In the genomic region with DNA sequence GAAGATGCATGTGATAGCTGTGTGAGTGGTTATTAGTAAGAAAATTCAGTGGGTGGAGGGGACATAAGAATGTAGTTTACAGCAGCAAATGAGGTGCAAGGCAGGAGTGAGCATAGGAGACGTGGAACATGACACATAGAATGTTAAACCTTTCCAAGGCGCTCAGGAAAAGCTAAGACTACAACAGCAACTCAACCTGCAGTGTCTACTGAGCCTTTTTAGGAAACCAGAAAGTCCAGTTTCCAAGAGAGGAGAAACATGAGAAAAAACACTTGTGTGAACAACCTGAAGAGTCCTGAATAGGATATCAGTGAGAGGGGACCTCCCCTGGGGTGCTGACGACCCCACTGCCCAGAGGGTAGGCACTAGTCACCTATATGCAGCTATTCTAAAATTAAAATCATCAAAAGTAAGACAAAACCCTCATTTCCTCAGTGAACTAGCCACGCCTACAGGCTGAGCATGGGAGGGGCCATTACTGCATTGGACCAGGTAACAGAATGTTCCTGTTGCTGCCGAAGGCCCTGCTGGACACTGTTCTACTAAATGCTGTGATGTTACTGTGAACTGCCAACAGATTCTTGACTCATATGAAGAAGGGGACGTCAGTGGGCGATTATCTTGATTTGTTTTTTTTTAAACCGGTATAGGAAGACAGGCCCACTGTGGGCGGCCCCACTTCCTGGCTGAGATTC, we compare ENCODE assay signal across 26 mouse cellular contexts.
DNase-seq lines count a peak whose midpoint lies in the region; ATAC-seq and TF ChIP-seq lines count a peak whose summit lies in the region.
"Had no signal": no experiment of that assay in that cellular context is flagged by ENCODE, and none has a peak within 500 bp of the region (broad histone marks: within the 10 kb centered on the region; RNA-seq: fewer than 3 reads in every experiment).

No protein-coding gene starts in this region.

- H3K4me3 ChIP-seq in forebrain, embryonic 11.5 days (ENCODE audit: low read depth, low read length) = no peak overlapping the region
- no peak overlapping the region for H3K4me3 ChIP-seq in forebrain, postnatal 0 days (ENCODE audit: low read depth, low read length)
- H3K4me3 ChIP-seq in lung, embryonic 14.5 days (ENCODE audit: low read depth, low read length) = no peak overlapping the region
- no peak overlapping the region for H3K4me3 ChIP-seq in lung, embryonic 16.5 days (ENCODE audit: low read length)
- H3K4me3 ChIP-seq: embryonic facial prominence, embryonic 10.5 days; embryonic facial prominence, embryonic 12.5 days; forebrain, embryonic 12.5 days had no signal

- H3K9ac ChIP-seq in forebrain, embryonic 11.5 days (ENCODE audit: low read length) = no peak overlapping the region
- no peak overlapping the region for H3K9ac ChIP-seq in forebrain, postnatal 0 days
- H3K9ac ChIP-seq in lung, embryonic 14.5 days = no peak overlapping the region
- no peak overlapping the region for H3K9ac ChIP-seq in lung, embryonic 16.5 days (ENCODE audit: low read length)
- H3K9ac ChIP-seq: embryonic facial prominence, embryonic 12.5 days; forebrain, embryonic 12.5 days had no signal

- no peaks in the 10 kb centered on the region for H3K9me3 ChIP-seq in forebrain, embryonic 11.5 days (ENCODE audit: control insufficient read depth, low read length)
- no peaks in the 10 kb centered on the region for H3K9me3 ChIP-seq in forebrain, postnatal 0 days (ENCODE audit: low read length)
- H3K9me3 ChIP-seq in lung, embryonic 14.5 days (ENCODE audit: low read depth, low read length) = no peaks in the 10 kb centered on the region
- no peaks in the 10 kb centered on the region for H3K9me3 ChIP-seq in lung, embryonic 16.5 days (ENCODE audit: control insufficient read depth, low read length)
- H3K9me3 ChIP-seq: embryonic facial prominence, embryonic 10.5 days; embryonic facial prominence, embryonic 12.5 days; forebrain, embryonic 12.5 days; G1E had no signal

- no peaks in the 10 kb centered on the region for H3K27me3 ChIP-seq in forebrain, embryonic 11.5 days (ENCODE audit: control insufficient read depth, insufficient read depth, low read length)
- H3K27me3 ChIP-seq in forebrain, postnatal 0 days (ENCODE audit: insufficient read depth, low read length) = no peaks in the 10 kb centered on the region
- no peaks in the 10 kb centered on the region for H3K27me3 ChIP-seq in lung, embryonic 14.5 days (ENCODE audit: insufficient read depth, low read length)
- H3K27me3 ChIP-seq in lung, embryonic 16.5 days (ENCODE audit: control insufficient read depth, insufficient read depth, low read depth, low read length) = no peaks in the 10 kb centered on the region
- H3K27me3 ChIP-seq: CH12.LX; embryonic facial prominence, embryonic 12.5 days; forebrain, embryonic 12.5 days; Patski had no signal

- no peak overlapping the region for H3K4me2 ChIP-seq in forebrain, embryonic 11.5 days (ENCODE audit: low read depth, low read length, severe bottlenecking)
- H3K4me2 ChIP-seq in forebrain, postnatal 0 days (ENCODE audit: low read depth) = no peak overlapping the region
- no peak overlapping the region for H3K4me2 ChIP-seq in lung, embryonic 14.5 days
- no peak overlapping the region for H3K4me2 ChIP-seq in lung, embryonic 16.5 days (ENCODE audit: low read depth, low read length)
- H3K4me2 ChIP-seq: embryonic facial prominence, embryonic 12.5 days; forebrain, embryonic 12.5 days had no signal

- no peak for ATAC-seq in forebrain, embryonic 11.5 days (replicated peaks; ENCODE audit: low FRiP score)
- no peak for ATAC-seq in forebrain, postnatal 0 days
- ATAC-seq in lung, embryonic 14.5 days (ENCODE audit: insufficient read depth) = no peak
- ATAC-seq in lung, embryonic 16.5 days (ENCODE audit: low read depth) = peak; percentile 68
- ATAC-seq: activated CD4-positive, CD25-positive, alpha-beta regulatory T cell, adult 4 months; CD4-positive, CD25-positive, alpha-beta regulatory T cell, adult 4 months; forebrain, embryonic 14.5 days; Patski had no signal

- 89% methylated on average over 9 of the region's 9 CpGs for WGBS in forebrain, embryonic 11.5 days
- 93% methylated on average over 9 of the region's 9 CpGs for WGBS in forebrain, postnatal 0 days
- 74% methylated on average over 9 of the region's 9 CpGs for WGBS in lung, embryonic 14.5 days
- WGBS in lung, embryonic 16.5 days = 62% methylated on average over 9 of the region's 9 CpGs

- H3K27ac ChIP-seq in forebrain, embryonic 11.5 days (ENCODE audit: low read depth, low read length) = no peak overlapping the region
- H3K27ac ChIP-seq in forebrain, postnatal 0 days (ENCODE audit: low read depth, low read length) = no peak overlapping the region
- H3K27ac ChIP-seq in lung, embryonic 14.5 days (ENCODE audit: low read depth) = no peak overlapping the region
- peak overlapping the region; percentile 48 for H3K27ac ChIP-seq in lung, embryonic 16.5 days (ENCODE audit: low read length)
- H3K27ac ChIP-seq: embryonic facial prominence, embryonic 10.5 days; embryonic facial prominence, embryonic 12.5 days; forebrain, embryonic 12.5 days had no signal

- no peak for TF ChIP-seq CTCF in forebrain, postnatal 0 days (IDR thresholded peaks at IDR 0.05; ENCODE audit: low read depth)
- no peak for TF ChIP-seq CTCF in lung, embryonic 14.5 days (IDR thresholded peaks at IDR 0.05; ENCODE audit: low read depth)

- H3K4me1 ChIP-seq in forebrain, embryonic 11.5 days (replicated peaks; ENCODE audit: control insufficient read depth, insufficient read depth, low read length) = no peaks in the 10 kb centered on the region
- H3K4me1 ChIP-seq in forebrain, postnatal 0 days (ENCODE audit: insufficient read depth) = no peaks in the 10 kb centered on the region
- H3K4me1 ChIP-seq in lung, embryonic 14.5 days (ENCODE audit: insufficient read depth) = 0 out of 2 replicates have a peak, but pooled peaks cover 4% of the 10 kb centered on the region
- peaks cover 7% of the 10 kb centered on the region for H3K4me1 ChIP-seq in lung, embryonic 16.5 days (replicated peaks; ENCODE audit: control insufficient read depth, insufficient read depth, low read length)
- H3K4me1 ChIP-seq: embryonic facial prominence, embryonic 10.5 days; embryonic facial prominence, embryonic 12.5 days; forebrain, embryonic 12.5 days had no signal

- H3K36me3 ChIP-seq in forebrain, embryonic 11.5 days (ENCODE audit: control insufficient read depth, insufficient read depth, low read length) = no peaks in the 10 kb centered on the region
- H3K36me3 ChIP-seq in forebrain, postnatal 0 days (ENCODE audit: insufficient read depth) = no peaks in the 10 kb centered on the region
- H3K36me3 ChIP-seq in lung, embryonic 14.5 days (ENCODE audit: insufficient read depth) = no peaks in the 10 kb centered on the region
- no peaks in the 10 kb centered on the region for H3K36me3 ChIP-seq in lung, embryonic 16.5 days (ENCODE audit: control insufficient read depth, insufficient read depth, low read length)
- H3K36me3 ChIP-seq: embryonic facial prominence, embryonic 10.5 days; embryonic facial prominence, embryonic 12.5 days; forebrain, embryonic 12.5 days; G1E had no signal

- DNase-seq in forebrain, embryonic 11.5 days (ENCODE audit: low spot score) = peak; percentile 24
- no peak for DNase-seq in forebrain, postnatal 0 days
- DNase-seq in lung, embryonic 14.5 days = peak; percentile 39
- DNase-seq in lung, postnatal 10 days = no peak
- no peak for DNase-seq in lung, postnatal 14 days
- peak; percentile 26 for DNase-seq in lung, postnatal 25 days (ENCODE audit: low spot score)
- no peak for DNase-seq in layer of hippocampus, postnatal 14 days (ENCODE audit: low spot score in 2 of 2)
- DNase-seq: adrenal gland, adult 8-10 months; adrenal gland, postnatal 14 days; adrenal gland, postnatal 36 days; B cell, adult 2 months; cerebellum, adult 11-12 months; cerebellum, adult 2 months; cerebellum, adult 9-10 months; cerebellum, postnatal 10 days; cerebellum, postnatal 25 days had no signal

Comparison
In these comparisons a context has a peak if more than half of its experiments do, and no peak if none do; other contexts are left out.
1. DNase-seq: peak in forebrain, embryonic 11.5 days (single experiment), lung, embryonic 14.5 days (single experiment) and lung, postnatal 25 days (single experiment); none in forebrain, postnatal 0 days (single experiment), lung, postnatal 10 days (single experiment), lung, postnatal 14 days (single experiment) and layer of hippocampus, postnatal 14 days (0 of 2).